Mouse (Mus musculus) C2C12 (cell line): ENCODE results near the gene Dgkg. TPM values are rescaled to one million over a fixed set of nuclear protein-coding genes. Genes with fewer than 3 reads are reported as not detected.

Experiments
- H3K27me3 ChIP-seq: one replicate; pipeline ENCODE4 v1.6.1; 2011; ENCODE audit not compliant: control insufficient read depth, insufficient read depth, insufficient read length
- H3K36me3 ChIP-seq: one replicate; pipeline ENCODE4 v1.6.1; 2011; ENCODE audit not compliant: control insufficient read depth, insufficient read depth
- H3K4me3 ChIP-seq: one replicate; pipeline ENCODE4 v1.5.1; 2011; ENCODE audit warnings: mild to moderate bottlenecking, control low read depth; ENCODE audit not compliant: poor library complexity, insufficient read depth, severe bottlenecking
- H3K79me2 ChIP-seq: one replicate; pipeline ENCODE4 v1.6.1; 2011; ENCODE audit not compliant: control insufficient read depth, insufficient read depth
- H3K79me3 ChIP-seq: one replicate; pipeline ENCODE4 v1.6.1; 2011; ENCODE audit warnings: low read depth, control low read depth
- H3ac ChIP-seq: one replicate; pipeline ENCODE3; 2011; ENCODE audit warnings: low read depth; ENCODE audit not compliant: control insufficient read depth, insufficient read length
- CEBPB ChIP-seq: IDR thresholded peaks from one replicate; pipeline ENCODE4 v1.6.1; 2011; ENCODE audit warnings: low read depth, mild to moderate bottlenecking, control low read depth, moderate library complexity
- CTCF ChIP-seq: IDR thresholded peaks from one replicate; pipeline ENCODE4 v1.5.1; 2011; ENCODE audit not compliant: control insufficient read depth, insufficient read depth, insufficient read length
- FOSL1 ChIP-seq: IDR thresholded peaks from one replicate; pipeline ENCODE4 v1.8.0; 2011; ENCODE audit warnings: mild to moderate bottlenecking, low read length; ENCODE audit not compliant: poor library complexity, insufficient read depth, severe bottlenecking
- MAX ChIP-seq: IDR thresholded peaks from one replicate; pipeline ENCODE4 v1.6.1; 2011; ENCODE audit warnings: mild to moderate bottlenecking, control low read depth
- MYOD1 ChIP-seq: IDR thresholded peaks from one replicate; pipeline ENCODE4 v1.6.1; 2011; ENCODE audit warnings: low read depth; ENCODE audit not compliant: control insufficient read depth, insufficient read length
- MYOG ChIP-seq: IDR thresholded peaks from one replicate; pipeline ENCODE4 v1.6.1; 2011; ENCODE audit not compliant: control insufficient read depth, insufficient read length; ENCODE audit errors: extremely low read depth
- USF1 ChIP-seq: IDR thresholded peaks from one replicate; pipeline ENCODE4 v1.6.1; 2011; ENCODE audit warnings: low read depth, mild to moderate bottlenecking, control low read depth, moderate library complexity
- polyA plus RNA-seq: library from polyadenylated mRNA; unstranded; fragments of >200 nt; fragmentation: generic; extraction: Trizol; gene quantifications from one replicate; pipeline ENCODE4 v1.2.1, GENCODE M21; 2012; ENCODE audit warnings: missing spikeins

Dgkg gene
- polyA plus RNA-seq, 1 experiment: 0.01 TPM

DNA sequence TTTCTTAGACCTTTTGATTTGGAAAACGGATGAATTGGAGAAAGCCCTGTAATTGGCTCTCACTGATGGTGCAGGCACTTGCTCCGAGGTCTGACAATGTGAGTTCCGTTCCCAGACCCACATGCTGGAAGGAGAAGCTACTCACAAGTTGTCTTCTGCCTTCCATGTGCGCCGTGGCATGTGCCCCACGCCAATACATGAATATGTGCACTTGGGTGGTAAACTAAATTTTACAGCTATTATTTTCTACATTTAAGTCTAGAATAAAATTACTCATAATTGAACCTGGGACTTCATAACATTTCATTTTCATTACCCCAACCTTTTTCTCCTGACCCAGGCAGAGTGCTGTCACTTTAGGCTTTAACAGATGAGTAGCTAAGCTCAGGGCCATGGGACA, 14.1 kb downstream of the Dgkg start:
- TF ChIP-seq CTCF: no peak
- no peak for TF ChIP-seq CEBPB
- TF ChIP-seq USF1: no peak
- no peak for TF ChIP-seq MYOG
- no peak for TF ChIP-seq FOSL1
- TF ChIP-seq MAX: no peak
- TF ChIP-seq MYOD1: no peak
- Histone ChIP-seq H3K79me3 (no peaks in the 10 kb centered on the region), H3K4me3 (no peak overlapping the region), H3ac (no peak overlapping the region), H3K36me3 (no peaks in the 10 kb centered on the region), H3K27me3 (peaks cover 10% of the 10 kb centered on the region), H3K79me2 (no peaks in the 10 kb centered on the region)

DNA sequence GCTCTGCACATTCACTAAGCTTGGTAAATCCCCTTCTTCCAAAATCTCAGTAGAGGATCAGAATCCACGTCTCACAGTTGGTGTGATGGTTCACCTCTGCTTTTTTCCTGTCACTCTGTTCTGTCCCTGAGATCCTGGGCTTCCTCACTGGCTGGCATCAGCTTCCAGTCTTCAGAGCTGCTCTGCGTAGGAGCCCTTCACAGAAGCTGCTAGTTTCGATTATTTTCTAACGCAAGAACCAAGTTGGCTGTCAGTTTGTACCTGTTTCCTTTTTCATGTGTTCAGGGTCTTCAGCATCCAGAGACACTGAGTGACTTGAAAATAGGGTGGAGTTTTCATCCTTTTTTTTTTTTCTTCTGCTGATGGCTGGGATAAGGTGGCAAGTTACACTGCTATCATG, 15.0 kb downstream of the Dgkg start:
- no peaks in the 10 kb centered on the region for H3K79me2 ChIP-seq
- TF ChIP-seq FOSL1 (no peak), MYOD1 (no peak), CEBPB (no peak), MAX (no peak), USF1 (no peak), CTCF (no peak), MYOG (no peak)
- H3K36me3 ChIP-seq: no peaks in the 10 kb centered on the region
- peaks cover 10% of the 10 kb centered on the region for H3K27me3 ChIP-seq
- H3K79me3 ChIP-seq: no peaks in the 10 kb centered on the region
- no peak overlapping the region for H3ac ChIP-seq
- H3K4me3 ChIP-seq: no peak overlapping the region

DNA sequence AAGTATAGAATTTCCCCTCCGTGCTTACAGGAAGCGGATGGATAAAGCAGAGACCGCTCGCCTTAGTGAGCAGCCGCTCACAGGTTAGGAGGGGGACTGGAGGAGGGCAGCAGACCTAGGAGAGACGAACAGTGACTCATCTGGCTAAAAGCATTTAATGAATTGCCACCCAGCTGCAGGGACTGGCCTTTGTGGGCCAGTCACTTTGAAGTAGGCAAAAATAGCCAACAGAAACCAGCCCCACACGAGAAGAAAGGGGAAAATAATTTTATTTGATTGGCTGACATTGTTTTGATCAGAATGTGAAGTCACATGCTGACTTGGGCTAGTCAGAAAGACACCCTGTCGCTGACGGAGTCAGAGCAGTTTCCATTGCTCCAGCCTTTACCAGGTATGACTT, 15.4 kb downstream of the Dgkg start:
- TF ChIP-seq MYOD1: no peak
- no peak for TF ChIP-seq CEBPB
- H3K36me3 ChIP-seq: no peaks in the 10 kb centered on the region
- no peak overlapping the region for H3K4me3 ChIP-seq
- H3ac ChIP-seq: no peak overlapping the region
- H3K79me2 ChIP-seq: no peaks in the 10 kb centered on the region
- no peaks in the 10 kb centered on the region for H3K79me3 ChIP-seq
- H3K27me3 ChIP-seq: peaks cover 10% of the 10 kb centered on the region

DNA sequence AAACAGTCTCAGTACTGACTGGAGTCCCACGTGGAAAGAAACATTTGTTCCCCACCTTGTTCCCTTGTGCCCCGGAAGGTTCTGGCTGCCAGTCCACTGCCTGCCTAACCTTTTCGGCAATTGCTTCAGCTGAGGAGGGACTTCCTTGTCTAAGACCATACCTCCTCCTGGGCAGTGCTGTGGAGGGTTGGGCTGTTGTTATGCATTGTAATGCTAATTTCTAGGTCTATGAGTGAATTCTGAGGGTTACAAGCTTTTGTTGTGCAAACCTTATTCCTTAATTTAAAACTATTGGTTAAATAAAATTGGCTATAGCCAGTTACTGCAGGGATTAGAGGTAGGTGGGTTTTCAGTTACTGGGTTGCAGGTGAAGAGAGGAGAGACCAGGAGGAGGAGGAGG, 19.7 kb downstream of the Dgkg start:
- Histone ChIP-seq H3ac (no peak overlapping the region), H3K36me3 (no peaks in the 10 kb centered on the region), H3K79me2 (no peaks in the 10 kb centered on the region), H3K79me3 (no peaks in the 10 kb centered on the region), H3K27me3 (peaks cover 6% of the 10 kb centered on the region), H3K4me3 (no peak overlapping the region)
- TF ChIP-seq FOSL1 (no peak), CTCF (no peak), MAX (no peak), MYOG (no peak), CEBPB (no peak), MYOD1 (no peak), USF1 (no peak)

DNA sequence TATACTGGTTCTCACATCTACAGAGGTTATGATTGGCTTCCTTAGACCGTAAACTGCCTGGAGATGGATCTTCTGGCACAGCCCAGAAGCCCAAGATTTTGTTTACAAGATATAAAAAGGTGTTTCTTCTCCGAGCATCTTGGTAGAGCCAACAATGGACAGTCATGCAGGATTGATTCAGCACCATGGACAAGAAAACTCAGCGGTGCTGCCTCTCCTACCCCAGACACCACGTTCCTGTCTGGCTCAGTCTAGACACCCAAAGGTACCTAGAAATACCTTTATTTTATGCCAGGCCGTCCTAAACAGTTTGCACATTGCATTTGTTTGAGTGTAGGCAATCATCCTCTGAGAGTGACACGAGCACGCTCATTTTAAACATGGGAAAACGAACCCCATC, 21.3 kb downstream of the Dgkg start:
- no peaks in the 10 kb centered on the region for H3K36me3 ChIP-seq
- H3K79me3 ChIP-seq: no peaks in the 10 kb centered on the region
- H3K4me3 ChIP-seq: no peak overlapping the region
- no peaks in the 10 kb centered on the region for H3K79me2 ChIP-seq
- TF ChIP-seq MAX: no peak
- TF ChIP-seq MYOG: no peak
- TF ChIP-seq CTCF: no peak
- TF ChIP-seq FOSL1: no peak
- TF ChIP-seq USF1: no peak
- TF ChIP-seq CEBPB: no peak
- TF ChIP-seq MYOD1: no peak
- no peak overlapping the region for H3ac ChIP-seq
- peaks cover 3% of the 10 kb centered on the region for H3K27me3 ChIP-seq

DNA sequence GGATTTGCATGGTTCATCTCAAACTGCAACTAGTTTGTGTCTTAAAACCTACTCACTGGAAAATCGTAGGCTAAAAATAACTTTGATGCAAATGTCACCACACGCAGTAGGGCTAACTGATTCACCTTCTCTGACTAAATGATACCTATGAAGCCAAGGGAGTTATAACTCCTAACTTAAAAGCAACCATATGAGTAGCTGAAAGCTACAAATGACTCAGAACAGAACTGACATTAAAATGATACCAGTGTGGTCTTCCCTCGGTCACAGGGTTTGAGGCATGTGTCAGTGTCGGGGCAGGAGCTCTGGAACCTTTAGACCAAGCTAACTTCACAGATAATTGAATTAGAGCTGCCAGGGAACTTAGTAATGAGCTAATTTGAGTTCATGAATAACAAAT, 24.0 kb downstream of the Dgkg start:
- Histone ChIP-seq H3K79me3 (no peaks in the 10 kb centered on the region), H3ac (no peak overlapping the region), H3K4me3 (no peak overlapping the region), H3K27me3 (peaks cover 6% of the 10 kb centered on the region), H3K36me3 (no peaks in the 10 kb centered on the region), H3K79me2 (no peaks in the 10 kb centered on the region)
- TF ChIP-seq FOSL1: no peak
- no peak for TF ChIP-seq MAX
- no peak for TF ChIP-seq USF1
- no peak for TF ChIP-seq MYOD1

DNA sequence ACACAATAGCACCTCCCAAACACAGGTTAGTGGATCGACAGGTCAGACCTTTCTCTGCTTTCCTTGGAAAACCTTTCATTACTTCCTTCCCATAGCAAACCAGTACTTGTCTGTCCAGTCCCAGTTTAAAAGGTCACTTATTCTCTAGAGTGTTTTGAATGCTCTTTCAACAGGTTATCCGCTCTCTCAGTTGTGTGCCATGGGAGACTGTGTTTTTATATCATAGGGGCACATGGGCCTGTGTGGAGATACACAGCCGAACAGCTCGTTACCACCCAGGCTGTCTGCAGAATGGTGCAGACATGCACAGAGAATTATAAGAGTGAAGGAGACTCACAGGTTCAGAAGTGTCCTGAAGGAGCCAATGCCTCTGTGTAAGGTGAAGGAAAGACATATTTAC, 26.7 kb downstream of the Dgkg start:
- Histone ChIP-seq H3K27me3 (peaks cover 7% of the 10 kb centered on the region), H3K4me3 (no peak overlapping the region), H3ac (no peak overlapping the region), H3K79me2 (no peaks in the 10 kb centered on the region), H3K36me3 (no peaks in the 10 kb centered on the region), H3K79me3 (no peaks in the 10 kb centered on the region)
- no peak for TF ChIP-seq CEBPB
- no peak for TF ChIP-seq MAX
- no peak for TF ChIP-seq FOSL1
- TF ChIP-seq MYOG: no peak
- TF ChIP-seq CTCF: no peak
- no peak for TF ChIP-seq USF1
- TF ChIP-seq MYOD1: no peak
